Mouse (Mus musculus) CD8-positive naive resting alpha-beta T cell, adult 2 months (primary cell): Measurements from ENCODE around the gene Cyp2d22.

Experiments used
- DNase-seq, 2 experiments: peaks; one replicate each; pipeline ENCODE4 v3.0.0; 2022; ENCODE audit warnings: low read depth in 2 of 2, low spot score in 2 of 2

Gene Cyp2d22

DNA sequence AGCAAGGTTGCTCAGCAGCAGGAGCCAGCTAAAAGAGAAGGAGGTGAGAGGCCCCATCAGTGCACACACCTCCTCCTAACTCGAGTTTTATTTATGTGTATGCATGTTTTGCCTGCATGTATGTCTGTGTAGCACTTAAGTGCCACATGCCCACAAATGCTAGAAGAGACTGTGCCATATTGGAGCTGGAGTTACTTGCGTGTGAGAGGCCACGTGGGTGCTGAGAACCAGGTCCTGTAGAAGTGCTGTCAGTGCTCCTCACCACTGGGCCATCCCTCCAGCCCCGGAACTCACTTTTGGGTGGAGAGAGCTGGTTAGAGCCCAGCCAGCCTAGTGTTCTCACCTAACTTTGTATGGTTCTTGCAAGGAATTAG, 32.8 kb downstream of the Cyp2d22 start:
- DNase-seq: no peak

GRCm38 (mm10) chr15:82346580-82347302, 33.3 kb downstream of the Cyp2d22 start:
- DNase-seq: no peak

- DNase-seq: peak; percentile 96
Observed at GRCm38 (mm10) chr15:82345820-82346470, 34.1 kb downstream of the Cyp2d22 start.

- no peak for DNase-seq
Observed at GRCm38 (mm10) chr15:82344971-82345370, 35.1 kb downstream of the Cyp2d22 start.

DNA sequence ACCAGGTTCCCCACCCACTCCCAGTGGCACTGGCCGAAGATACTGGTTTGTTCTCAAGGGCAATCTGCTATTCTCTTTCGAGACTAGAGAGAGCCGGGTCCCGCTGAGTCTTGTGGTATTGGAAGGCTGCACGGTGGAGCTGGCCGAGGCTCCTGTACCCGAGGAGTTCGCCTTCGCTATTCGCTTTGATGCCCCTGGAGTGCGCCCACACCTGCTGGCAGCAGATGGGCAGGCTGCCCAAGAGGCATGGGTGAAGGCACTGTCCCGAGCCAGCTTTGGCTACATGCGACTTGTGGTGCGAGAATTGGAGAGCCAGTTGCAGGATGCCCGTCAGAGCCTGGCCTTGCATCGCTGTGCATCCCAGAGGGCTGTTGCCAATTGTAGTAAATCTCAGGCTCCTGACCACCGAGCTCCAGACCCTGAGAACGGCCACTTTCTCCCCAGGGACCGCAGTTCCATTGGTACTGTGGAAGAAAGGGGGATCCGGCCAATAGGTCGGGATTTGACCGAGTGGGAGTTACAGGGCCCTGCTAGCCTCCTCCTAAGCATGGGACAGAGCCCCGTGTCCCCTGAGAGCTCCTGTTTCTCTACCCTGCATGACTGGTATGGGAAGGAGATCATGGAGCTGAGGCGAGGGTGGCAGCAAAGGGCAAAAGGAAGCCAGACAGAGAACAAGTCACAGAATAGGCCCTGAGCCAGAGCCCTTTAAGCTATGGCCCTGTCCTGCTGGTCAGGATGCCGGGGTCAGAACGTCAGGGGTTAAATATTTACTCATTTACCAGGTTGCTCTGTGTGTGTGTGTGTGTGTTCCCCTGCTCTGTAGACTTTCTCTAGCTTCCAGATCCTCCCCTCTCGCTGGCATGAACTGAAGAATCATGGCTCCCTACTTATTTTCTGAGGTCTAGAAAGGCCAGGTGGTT, 36.4 kb downstream of the Cyp2d22 start:
- DNase-seq: no peak

DNA sequence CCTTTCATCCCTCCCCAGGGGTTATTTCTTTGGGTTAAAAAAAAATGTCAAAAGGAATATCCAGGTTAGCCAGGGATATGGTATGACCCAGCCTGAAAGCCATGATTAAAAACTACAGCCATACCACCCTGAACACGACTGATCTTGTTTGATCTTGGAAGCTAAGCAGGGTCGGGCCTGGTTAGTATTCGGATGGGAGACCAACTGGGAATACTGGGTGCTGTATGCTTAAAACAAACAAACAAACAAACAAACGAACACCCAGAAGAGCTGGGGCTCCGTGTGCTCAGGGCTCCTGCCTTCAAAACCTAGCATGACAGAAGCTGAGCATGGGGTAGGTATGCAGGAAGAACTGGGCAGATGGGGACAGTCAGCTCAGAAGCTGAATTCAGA, 37.5 kb downstream of the Cyp2d22 start:
- no peak for DNase-seq

GRCm38 (mm10) chr15:82341675-82342542, 38.2 kb downstream of the Cyp2d22 start:
- no peak for DNase-seq

GRCm38 (mm10) chr15:82341036-82341501, 39.0 kb downstream of the Cyp2d22 start:
- DNase-seq: no peak

DNA sequence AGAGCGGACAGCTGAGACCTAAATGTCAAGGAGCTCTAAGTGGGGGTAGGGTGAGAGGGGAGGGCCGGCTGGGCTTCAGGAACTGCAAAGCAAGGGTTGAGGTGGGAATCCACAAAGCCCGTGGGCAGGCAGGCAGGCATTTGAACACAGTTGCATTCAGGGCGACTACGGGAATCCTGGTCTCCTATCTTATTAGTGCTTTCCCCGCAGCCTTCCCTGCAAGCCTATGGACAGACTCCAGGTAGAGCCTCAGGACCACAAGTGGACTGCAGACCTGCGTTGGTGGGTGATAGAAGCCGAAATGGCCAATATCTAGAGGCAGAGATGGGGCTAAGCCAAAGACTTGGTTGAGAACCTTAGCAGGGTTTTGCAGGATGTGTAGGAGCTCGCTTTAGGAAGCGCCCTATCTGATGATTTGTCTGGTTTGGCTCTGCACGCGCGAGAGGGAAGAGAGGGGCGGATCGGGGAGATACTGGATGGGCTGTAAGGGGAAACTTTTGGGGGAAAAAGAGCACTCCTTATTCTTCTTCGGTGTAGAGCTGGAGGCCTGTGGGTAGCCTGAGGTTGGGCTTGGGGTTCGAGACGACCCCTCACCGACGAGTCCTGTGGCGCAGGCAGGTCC, 39.5 kb downstream of the Cyp2d22 start:
- DNase-seq: no peak

- no peak for DNase-seq
Observed at GRCm38 (mm10) chr15:82339634-82340254, 40.3 kb downstream of the Cyp2d22 start.

- no peak for DNase-seq
Observed at GRCm38 (mm10) chr15:82339150-82339549, 40.9 kb downstream of the Cyp2d22 start.

- DNase-seq: peak; percentile 75 to 87
Observed at GRCm38 (mm10) chr15:82338593-82339112, 41.4 kb downstream of the Cyp2d22 start, which contains the start of the genes Naga, Pheta2 and Smdt1. Naga (minus strand) TSS chr15:82338925. Pheta2 (plus strand) TSS chr15:82338942. Smdt1 (plus strand) TSS chr15:82338959.

DNA sequence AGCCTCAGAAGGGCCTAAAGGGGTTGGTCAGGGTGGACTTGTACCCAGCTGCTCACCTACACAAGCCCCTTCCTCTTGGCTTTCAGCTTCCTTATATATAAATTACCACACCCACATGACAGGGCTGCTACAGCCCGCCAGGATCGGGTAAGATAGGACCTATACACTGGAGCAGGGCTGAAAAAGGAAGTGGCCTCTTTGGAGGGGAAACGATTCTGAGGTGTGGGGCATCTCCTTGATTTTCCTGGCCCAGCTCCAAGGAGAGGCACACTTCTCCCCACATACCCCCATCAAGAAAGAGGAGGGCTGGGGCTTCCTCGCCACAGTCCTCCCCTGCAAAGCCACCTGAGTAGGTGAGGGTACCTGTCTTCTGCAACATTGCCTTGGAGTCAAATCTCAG, 42.2 kb downstream of the Cyp2d22 start:
- DNase-seq: no peak

GRCm38 (mm10) chr15:82336629-82337028, 43.4 kb downstream of the Cyp2d22 start:
- no peak for DNase-seq

DNA sequence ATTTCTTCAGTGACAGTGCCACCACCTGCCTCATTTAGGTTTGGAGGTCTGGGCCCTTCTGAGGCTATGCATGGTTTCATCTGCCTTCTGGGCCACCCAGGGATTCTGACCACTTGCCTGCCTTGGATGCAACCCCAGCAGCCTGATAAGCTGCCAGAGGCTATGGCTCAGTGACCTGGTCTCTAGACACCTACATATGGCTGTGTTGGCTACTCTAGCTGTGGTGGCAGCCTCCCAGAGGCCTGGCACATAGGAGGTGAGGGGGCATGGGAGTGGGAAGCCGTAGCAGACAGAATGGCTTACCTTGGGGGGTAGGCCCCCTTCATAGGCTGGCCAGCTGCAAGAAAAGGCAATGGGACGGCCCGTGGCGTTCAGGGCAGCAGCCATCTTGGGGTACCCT, 44.9 kb downstream of the Cyp2d22 start:
- no peak for DNase-seq

DNA sequence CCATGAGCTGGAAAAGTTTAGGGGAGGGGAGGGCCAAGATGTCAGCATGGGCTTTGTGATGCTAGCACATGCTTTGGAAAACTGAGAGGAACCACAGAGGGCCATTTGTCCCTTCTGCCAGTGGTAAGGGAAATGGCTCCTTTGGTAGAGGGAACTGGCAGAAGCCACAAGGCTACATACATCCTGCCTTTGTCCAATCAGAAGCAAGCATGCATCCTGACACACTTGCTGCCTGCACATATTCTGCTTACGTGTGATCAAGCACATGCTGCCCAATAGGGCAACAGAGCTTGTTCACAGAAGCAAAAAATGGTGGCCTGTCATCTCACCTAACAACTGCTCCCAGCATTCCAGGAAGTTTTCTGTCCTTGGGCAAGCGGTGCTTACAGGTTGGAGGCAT, 54.7 kb downstream of the Cyp2d22 start:
- no peak for DNase-seq

DNA sequence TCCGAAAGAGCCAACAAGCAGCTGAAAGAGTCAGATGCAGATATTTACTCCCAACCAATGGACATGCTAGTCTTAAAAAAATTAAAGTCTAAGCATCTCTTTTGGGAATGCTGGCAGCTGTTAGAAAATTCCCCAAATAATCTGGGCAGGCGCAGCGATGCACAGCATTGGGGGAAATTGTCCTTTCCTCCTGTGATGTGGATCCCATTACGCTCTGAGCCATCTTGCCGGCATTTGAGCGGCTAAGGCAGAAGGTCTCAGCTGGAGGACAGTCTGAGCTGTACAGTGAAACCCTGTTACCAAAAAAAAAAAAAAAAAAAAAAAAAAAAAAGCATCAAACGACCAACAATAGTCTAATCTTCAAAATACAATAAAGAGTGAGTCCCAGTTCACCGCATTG, 57.9 kb downstream of the Cyp2d22 start:
- no peak for DNase-seq
